Mouse (Mus musculus): Measurements from ENCODE around the gene Scyl2. TPM values are rescaled to one million over a fixed set of nuclear protein-coding genes. Genes with fewer than 3 reads are reported as not detected.
A peak's percentile ranks its signal among the peaks of the same experiment; 100 is the strongest.

Gene Scyl2
- polyA plus RNA-seq, 1 experiment from 2014 or later, result 17.1 TPM

- no peak overlapping the region for H3K4me3 ChIP-seq (ENCODE audit: low read depth, low read length)
- no peak overlapping the region for H3K4me2 ChIP-seq (ENCODE audit: low read length)
- no peak overlapping the region for H3K9ac ChIP-seq (ENCODE audit: low read length)
- no peaks in the 10 kb centered on the region for H3K27me3 ChIP-seq (replicated peaks; ENCODE audit: control insufficient read depth, insufficient read depth, low read length)
- no peaks in the 10 kb centered on the region for H3K4me1 ChIP-seq (ENCODE audit: control insufficient read depth, insufficient read depth, low read length)
- 92% methylated on average over 5 of the region's 5 CpGs for WGBS
- ATAC-seq (no peak), DNase-seq (ENCODE audit: low spot score) (no peak)
- no peaks in the 10 kb centered on the region for H3K9me3 ChIP-seq (replicated peaks; ENCODE audit: control insufficient read depth, low read length)
- H3K36me3 ChIP-seq (ENCODE audit: control insufficient read depth, insufficient read depth, low read length), result no peaks in the 10 kb centered on the region
- H3K27ac ChIP-seq (ENCODE audit: low read depth, low read length), result no peak overlapping the region
These were observed 90.2 kb downstream of the Scyl2 start for GRCm38 (mm10) chr10:89595935-89596334.

- H3K4me1 ChIP-seq (ENCODE audit: control insufficient read depth, insufficient read depth, low read length), result no peaks in the 10 kb centered on the region
- no peak overlapping the region for H3K9ac ChIP-seq (ENCODE audit: low read length)
- no peak for ATAC-seq
- no peak overlapping the region for H3K4me3 ChIP-seq (ENCODE audit: low read depth, low read length)
- DNase-seq (ENCODE audit: low spot score), result no peak
- no peak overlapping the region for H3K4me2 ChIP-seq (ENCODE audit: low read length)
- H3K36me3 ChIP-seq (ENCODE audit: control insufficient read depth, insufficient read depth, low read length), result no peaks in the 10 kb centered on the region
- no peak overlapping the region for H3K27ac ChIP-seq (ENCODE audit: low read depth, low read length)
- no peaks in the 10 kb centered on the region for H3K9me3 ChIP-seq (replicated peaks; ENCODE audit: control insufficient read depth, low read length)
- 62% methylated on average over 1 of the region's 1 CpGs for WGBS
- no peaks in the 10 kb centered on the region for H3K27me3 ChIP-seq (replicated peaks; ENCODE audit: control insufficient read depth, insufficient read depth, low read length)
These were observed 90.6 kb downstream of the Scyl2 start for GRCm38 (mm10) chr10:89595514-89595913.

- Histone ChIP-seq H3K9me3 (replicated peaks; ENCODE audit: control insufficient read depth, low read length) (no peaks in the 10 kb centered on the region), H3K27ac (ENCODE audit: low read depth, low read length) (no peak overlapping the region), H3K36me3 (ENCODE audit: control insufficient read depth, insufficient read depth, low read length) (no peaks in the 10 kb centered on the region), H3K4me2 (ENCODE audit: low read length) (no peak overlapping the region), H3K4me1 (ENCODE audit: control insufficient read depth, insufficient read depth, low read length) (no peaks in the 10 kb centered on the region), H3K9ac (ENCODE audit: low read length) (no peak overlapping the region), H3K27me3 (replicated peaks; ENCODE audit: control insufficient read depth, insufficient read depth, low read length) (no peaks in the 10 kb centered on the region), H3K4me3 (ENCODE audit: low read depth, low read length) (no peak overlapping the region)
- DNase-seq (ENCODE audit: low spot score) (no peak), ATAC-seq (no peak)
- 90% methylated on average over 4 of the region's 4 CpGs for WGBS
These were observed 91.8 kb downstream of the Scyl2 start for GRCm38 (mm10) chr10:89594309-89594708.

- ATAC-seq (peak; percentile 57), DNase-seq (ENCODE audit: low spot score) (peak; percentile 50)
- no peak overlapping the region for H3K9ac ChIP-seq (ENCODE audit: low read length)
- H3K4me2 ChIP-seq (ENCODE audit: low read length), result no peak overlapping the region
- no peaks in the 10 kb centered on the region for H3K9me3 ChIP-seq (replicated peaks; ENCODE audit: control insufficient read depth, low read length)
- H3K4me3 ChIP-seq (ENCODE audit: low read depth, low read length), result no peak overlapping the region
- H3K36me3 ChIP-seq (ENCODE audit: control insufficient read depth, insufficient read depth, low read length), result no peaks in the 10 kb centered on the region
- H3K27ac ChIP-seq (ENCODE audit: low read depth, low read length), result no peak overlapping the region
- no peaks in the 10 kb centered on the region for H3K4me1 ChIP-seq (ENCODE audit: control insufficient read depth, insufficient read depth, low read length)
- H3K27me3 ChIP-seq (replicated peaks; ENCODE audit: control insufficient read depth, insufficient read depth, low read length), result no peaks in the 10 kb centered on the region
- WGBS, result 51% methylated on average over 4 of the region's 4 CpGs
These were observed 93.3 kb downstream of the Scyl2 start for GRCm38 (mm10) chr10:89592797-89593196.

GRCm38 (mm10) chr10:89589877-89590276, 96.2 kb downstream of the Scyl2 start:
- H3K4me1 ChIP-seq (ENCODE audit: control insufficient read depth, insufficient read depth, low read length), result no peaks in the 10 kb centered on the region
- no peak overlapping the region for H3K9ac ChIP-seq (ENCODE audit: low read length)
- WGBS, result 100% methylated on average over 1 of the region's 1 CpGs
- H3K36me3 ChIP-seq (ENCODE audit: control insufficient read depth, insufficient read depth, low read length), result no peaks in the 10 kb centered on the region
- H3K4me3 ChIP-seq (ENCODE audit: low read depth, low read length), result no peak overlapping the region
- no peak for ATAC-seq
- H3K4me2 ChIP-seq (ENCODE audit: low read length), result no peak overlapping the region
- no peaks in the 10 kb centered on the region for H3K27me3 ChIP-seq (replicated peaks; ENCODE audit: control insufficient read depth, insufficient read depth, low read length)
- no peaks in the 10 kb centered on the region for H3K9me3 ChIP-seq (replicated peaks; ENCODE audit: control insufficient read depth, low read length)
- no peak for DNase-seq (ENCODE audit: low spot score)
- H3K27ac ChIP-seq (ENCODE audit: low read depth, low read length), result no peak overlapping the region

Other genes with a start within 250 kb of the Scyl2 start
- 7.7 and 12.3 TPM in 2 replicates for gene Gas2l3, start 242.3 kb downstream of the Scyl2 start, polyA plus RNA-seq (2014; fragmentation: Nextera tagmentation; extraction: Ambion mirVana)
- 0.14 and 0.17 TPM in 2 replicates for gene Nr1h4, start 152.7 kb downstream of the Scyl2 start, polyA plus RNA-seq (2014; fragmentation: Nextera tagmentation; extraction: Ambion mirVana)
- 0.07 and 0.11 TPM in 2 replicates for gene Slc17a8, start 65.0 kb downstream of the Scyl2 start, polyA plus RNA-seq (2014; fragmentation: Nextera tagmentation; extraction: Ambion mirVana)
- gene Actr6, start 46.0 kb upstream of the Scyl2 start, polyA plus RNA-seq (2014; fragmentation: Nextera tagmentation; extraction: Ambion mirVana), result 63.3 and 71.0 TPM in 2 replicates
- 26.8 and 29.1 TPM in 2 replicates for gene Uhrf1bp1l, start 58.7 kb upstream of the Scyl2 start, polyA plus RNA-seq (2014; fragmentation: Nextera tagmentation; extraction: Ambion mirVana)
- 36.0 and 48.3 TPM in 2 replicates for gene Anks1b, start 187.2 kb upstream of the Scyl2 start, polyA plus RNA-seq (2014; fragmentation: Nextera tagmentation; extraction: Ambion mirVana)